Mouse (Mus musculus): ENCODE results near the gene Myh9.
A peak's percentile ranks its signal among the peaks of the same experiment; 100 is the strongest.

The Myh9 gene

GRCm38 (mm10) chr15:77810416-77811098 lies 31.4 kb downstream of the Myh9 start:
- DNase-seq (ENCODE audit: low spot score in 2 of 2) = no peak

- no peak for DNase-seq (ENCODE audit: low spot score in 2 of 2)
These were observed 32.5 kb downstream of the Myh9 start for GRCm38 (mm10) chr15:77809434-77809833.

- peak; percentile 37 to 39 for DNase-seq (ENCODE audit: low spot score in 2 of 2)
These were observed 34.8 kb downstream of the Myh9 start for GRCm38 (mm10) chr15:77807264-77807585.

DNA sequence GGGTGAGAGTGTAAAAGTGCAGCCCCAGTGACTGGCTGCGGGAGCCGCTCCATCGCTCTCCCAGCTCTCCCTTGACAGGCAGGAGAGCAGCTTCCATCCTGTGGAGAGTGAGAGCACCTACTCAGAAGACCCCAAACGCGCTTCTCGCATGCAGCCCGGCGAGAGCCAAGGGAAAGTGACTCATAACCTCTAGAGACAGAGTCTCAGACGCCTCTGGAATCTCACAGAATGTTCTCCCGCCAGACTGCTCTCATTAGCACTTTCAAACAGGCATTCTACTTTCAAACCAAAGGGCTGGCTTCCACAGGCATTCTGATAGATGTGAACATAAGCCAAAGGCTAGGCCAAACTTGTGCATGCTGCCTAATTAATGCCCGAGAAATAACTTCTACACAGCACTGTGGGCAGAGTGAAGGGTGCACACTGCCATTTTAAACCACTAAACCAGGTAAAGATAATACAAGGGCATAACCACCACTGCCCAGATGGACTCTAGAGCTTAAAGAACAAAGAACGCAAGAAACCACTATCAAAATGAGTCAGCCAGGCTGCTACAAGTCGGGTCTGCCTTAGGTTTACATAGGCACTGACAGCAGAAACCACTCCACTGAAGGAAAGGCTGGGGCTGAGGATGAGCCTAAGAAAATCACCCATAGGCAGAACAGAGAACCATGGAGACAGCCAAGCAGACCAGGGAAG lies 35.3 kb downstream of the Myh9 start:
- no peak for DNase-seq (ENCODE audit: low spot score in 2 of 2)

DNA sequence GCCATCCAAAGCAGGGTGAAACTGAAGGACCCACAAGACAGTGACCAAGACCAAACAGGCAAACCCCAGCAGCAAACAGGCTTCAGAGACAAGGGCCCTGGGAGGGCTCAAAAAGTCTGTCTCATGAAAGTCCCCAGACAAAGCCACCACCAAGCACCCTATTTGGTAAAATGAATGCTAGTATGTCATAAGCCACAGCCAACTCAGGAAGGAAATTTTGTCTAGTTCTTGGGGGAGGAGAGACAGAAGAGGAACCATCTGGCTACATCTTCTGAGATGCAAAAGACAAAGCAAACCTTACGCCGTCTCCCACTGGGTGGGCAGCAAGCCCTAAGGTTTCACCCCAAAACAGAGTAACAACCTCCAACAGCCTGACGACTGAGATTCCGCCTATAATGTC lies 36.3 kb downstream of the Myh9 start:
- peak; percentile 41 to 42 for DNase-seq (ENCODE audit: low spot score in 2 of 2)

DNA sequence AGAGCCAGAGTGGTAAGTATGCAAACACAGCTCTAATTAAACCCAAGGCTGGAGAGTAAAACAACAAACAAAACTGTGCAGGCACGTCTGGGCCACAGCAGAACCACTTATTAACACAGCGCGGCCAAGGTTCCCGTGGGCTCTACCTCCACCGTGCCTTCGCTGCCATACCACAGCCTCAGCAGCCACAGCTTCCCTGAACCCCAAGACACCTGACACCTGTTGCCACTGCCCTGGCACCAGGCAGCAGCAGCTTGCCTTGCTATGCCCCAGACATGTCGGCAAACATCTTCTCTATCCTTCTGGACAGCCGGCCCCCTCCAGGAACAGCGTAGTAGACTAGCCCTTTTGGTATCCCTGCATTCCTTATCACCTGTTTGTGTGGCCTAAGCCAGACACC lies 37.0 kb downstream of the Myh9 start:
- DNase-seq (ENCODE audit: low spot score in 2 of 2) = peak; percentile 33 to 42

GRCm38 (mm10) chr15:77804460-77804859 lies 37.5 kb downstream of the Myh9 start:
- no peak for DNase-seq (ENCODE audit: low spot score in 2 of 2)

- no peak for DNase-seq (ENCODE audit: low spot score in 2 of 2)
These were observed 38.2 kb downstream of the Myh9 start for GRCm38 (mm10) chr15:77803747-77804146.

DNA sequence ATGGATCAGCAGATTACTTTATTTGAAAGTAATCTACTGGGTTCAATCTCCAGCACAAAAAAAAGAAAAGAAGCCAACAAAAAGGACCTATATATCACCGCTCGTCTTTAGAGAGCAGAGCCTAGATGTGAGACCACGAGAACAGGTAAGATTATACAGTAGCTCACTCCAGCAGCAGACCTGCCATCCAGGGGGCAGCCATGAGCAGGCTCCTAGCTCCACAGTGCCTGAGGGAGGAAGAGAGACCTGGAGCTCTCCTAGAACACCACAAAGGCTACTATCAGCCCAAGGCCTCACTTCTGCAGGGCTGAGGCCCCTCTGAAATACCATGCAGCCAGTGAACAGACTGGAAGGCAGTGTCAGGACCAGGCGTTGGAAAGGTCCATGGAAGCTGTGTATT lies 39.0 kb downstream of the Myh9 start:
- peak in 1 of 2 experiments; percentile 40 for DNase-seq (ENCODE audit: low spot score in 2 of 2)

GRCm38 (mm10) chr15:77801188-77801587 lies 40.8 kb downstream of the Myh9 start:
- no peak for DNase-seq (ENCODE audit: low spot score in 2 of 2)

- DNase-seq (ENCODE audit: low spot score in 2 of 2) = peak; percentile 75 to 78
These were observed 41.5 kb downstream of the Myh9 start for GRCm38 (mm10) chr15:77800511-77800910.

- DNase-seq (ENCODE audit: low spot score in 2 of 2) = peak in 1 of 2 experiments; percentile 26
These were observed 42.2 kb downstream of the Myh9 start for GRCm38 (mm10) chr15:77799491-77800474.

DNA sequence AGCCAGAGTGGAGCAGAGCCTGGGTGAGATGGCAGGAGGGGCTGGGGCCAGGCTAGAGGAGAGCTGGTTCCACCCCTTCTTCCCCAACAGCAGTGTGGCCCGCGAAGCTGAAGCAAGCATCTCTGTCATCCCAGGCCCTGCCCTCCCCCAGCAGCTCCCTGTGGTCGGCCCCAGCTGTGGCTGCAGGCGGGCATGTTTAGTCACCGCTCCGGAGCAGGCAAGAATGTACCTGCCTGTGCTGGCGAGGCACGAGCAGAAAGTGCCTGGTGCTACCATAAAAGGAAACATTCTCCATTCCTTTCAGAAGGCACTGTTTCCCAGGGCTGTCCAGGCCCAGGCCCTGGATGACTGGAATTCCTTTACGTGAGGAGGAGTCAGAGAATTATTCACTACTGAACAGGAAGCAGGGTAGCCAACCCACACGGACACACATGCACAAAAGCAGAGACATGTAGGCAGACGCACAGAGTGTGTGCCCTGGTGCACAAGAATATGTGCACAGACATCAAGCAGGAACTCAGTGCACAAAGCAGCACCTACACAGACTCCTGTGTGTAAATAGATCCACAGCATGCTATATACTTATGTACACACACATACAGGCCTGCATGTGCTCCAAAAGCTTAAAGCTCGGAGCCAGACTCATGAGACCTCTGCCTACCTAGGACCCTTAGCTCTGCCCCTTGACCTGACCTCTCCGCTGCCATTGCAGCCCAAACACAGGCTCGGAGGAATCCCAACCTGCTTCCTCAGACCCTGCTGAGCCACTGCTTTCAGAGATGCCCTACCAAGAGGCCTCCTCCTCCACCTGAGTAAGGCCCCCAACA lies 43.1 kb downstream of the Myh9 start:
- peak; percentile 73 to 75 for DNase-seq (ENCODE audit: low spot score in 2 of 2)

DNA sequence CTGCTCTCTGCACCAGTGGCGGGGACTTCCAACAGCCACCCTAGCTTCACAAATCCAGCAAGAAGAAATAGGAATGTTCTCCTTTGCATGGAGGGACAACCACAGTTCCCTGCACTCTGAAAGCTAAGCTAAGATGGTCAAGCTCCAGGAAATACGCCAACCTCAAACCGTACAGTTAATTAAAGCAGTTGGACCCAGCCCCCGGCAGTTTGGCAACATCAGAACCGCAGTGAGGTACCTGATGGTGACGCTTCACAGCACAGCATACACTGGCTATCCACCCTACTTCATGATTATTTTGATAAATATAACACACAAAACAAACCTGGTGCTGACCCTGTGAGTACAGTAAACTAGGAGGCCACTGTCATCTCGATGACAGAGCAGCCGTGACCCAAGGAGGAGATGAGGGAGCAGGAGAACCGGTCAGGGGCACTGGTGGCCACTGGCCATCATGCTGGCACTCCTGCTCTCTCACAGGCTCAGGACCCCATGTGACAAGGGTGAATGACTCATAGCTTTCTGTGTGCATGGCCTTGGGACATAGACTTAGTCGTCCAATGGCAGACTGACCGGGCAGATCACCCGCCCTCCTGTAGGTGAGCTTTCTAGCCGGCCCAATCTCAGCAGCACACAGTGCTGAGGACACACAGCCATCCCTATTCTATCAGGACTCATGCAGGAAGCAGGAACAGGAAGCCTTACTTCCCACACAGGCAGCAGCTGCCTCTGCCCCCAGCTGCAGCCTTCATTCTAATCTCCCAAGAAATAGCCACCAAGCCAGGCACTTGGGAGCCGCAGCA lies 44.2 kb downstream of the Myh9 start:
- DNase-seq (ENCODE audit: low spot score in 2 of 2) = no peak

DNA sequence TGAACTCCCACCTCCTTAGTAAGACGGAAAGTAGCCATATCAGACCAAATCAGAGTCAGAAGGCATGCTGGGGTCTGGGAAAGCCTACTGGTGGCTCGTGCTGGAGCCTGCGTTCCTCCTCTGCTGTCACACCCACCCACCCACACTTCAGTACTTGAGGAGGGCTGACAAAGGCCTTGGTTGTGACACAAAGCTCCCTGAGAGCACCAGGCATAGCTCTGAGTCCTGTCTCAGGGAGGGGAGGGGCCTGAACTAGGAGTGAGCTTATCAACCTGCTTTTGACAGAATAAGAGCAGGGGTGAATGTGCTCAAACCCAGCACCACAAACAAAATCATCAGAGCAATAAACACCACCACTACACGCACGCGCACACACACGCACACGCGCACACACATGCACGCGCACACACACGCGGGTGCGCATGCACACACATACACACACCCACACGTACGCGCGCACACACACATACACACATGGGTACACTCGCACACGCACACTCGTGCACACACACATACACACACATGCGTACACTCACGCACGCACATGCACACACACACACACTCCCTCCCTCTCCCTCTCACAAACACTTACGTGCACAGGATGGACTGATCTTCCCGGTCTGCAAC lies 45.5 kb downstream of the Myh9 start:
- DNase-seq (ENCODE audit: low spot score in 2 of 2) = no peak

- DNase-seq (ENCODE audit: low spot score in 2 of 2) = no peak
These were observed 47.0 kb downstream of the Myh9 start for GRCm38 (mm10) chr15:77794908-77795356.

DNA sequence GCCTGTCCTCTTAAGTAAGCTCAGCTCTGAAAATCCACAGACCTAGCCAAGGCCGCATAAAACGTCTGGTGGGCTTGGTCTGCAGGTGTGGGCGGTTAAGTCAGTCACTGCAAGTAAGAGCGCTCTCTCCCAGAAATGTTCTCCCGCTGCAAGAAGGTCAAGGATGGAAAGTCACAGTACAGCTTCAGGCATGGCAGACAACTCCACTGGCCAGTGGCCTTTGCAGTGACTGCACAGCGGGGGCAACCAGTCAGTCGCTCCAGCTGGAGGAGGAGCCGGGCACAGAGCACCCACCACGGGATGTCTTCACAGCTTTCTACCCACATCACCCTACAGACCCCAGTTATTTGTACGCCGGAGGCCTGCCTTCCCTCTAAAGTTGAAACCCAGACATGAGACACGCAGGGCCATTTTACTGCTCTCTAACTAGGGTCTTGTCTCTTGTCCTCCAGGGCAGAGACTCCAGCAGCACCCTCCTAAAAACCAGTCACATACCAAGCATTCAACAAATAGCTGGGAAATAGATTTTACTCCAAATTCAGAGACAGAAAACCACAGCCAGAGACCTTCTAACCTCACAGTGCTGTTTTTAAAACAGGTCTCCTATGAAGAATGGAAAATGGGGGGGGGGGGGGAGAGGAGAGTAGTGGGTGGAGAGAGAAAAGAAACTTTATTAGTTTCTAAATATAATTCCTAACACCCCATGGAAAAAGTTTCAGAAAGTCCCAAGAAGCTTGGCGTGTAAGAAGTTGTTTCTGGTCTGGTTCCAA lies 47.7 kb downstream of the Myh9 start:
- no peak for DNase-seq (ENCODE audit: low spot score in 2 of 2)

DNA sequence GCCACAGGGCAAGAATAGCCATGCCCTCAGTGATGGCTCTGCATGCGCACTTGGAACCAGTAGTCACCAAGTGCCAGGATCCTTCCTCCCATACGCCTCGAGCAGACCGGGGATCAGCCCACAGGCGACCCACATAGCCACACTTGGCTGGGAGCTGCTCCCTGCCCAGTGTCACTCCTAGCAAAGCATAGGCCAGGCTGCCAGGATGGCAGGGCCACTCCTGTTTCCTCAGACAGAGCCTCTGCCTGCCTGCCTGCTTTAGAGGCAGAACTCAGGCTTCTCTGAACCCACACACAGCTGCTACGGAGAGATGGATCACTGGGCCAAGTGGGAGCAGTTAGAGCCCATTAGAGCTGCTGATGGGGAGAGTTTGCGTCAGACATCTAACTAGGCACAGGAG lies 48.4 kb downstream of the Myh9 start:
- DNase-seq (ENCODE audit: low spot score in 2 of 2) = no peak

DNA sequence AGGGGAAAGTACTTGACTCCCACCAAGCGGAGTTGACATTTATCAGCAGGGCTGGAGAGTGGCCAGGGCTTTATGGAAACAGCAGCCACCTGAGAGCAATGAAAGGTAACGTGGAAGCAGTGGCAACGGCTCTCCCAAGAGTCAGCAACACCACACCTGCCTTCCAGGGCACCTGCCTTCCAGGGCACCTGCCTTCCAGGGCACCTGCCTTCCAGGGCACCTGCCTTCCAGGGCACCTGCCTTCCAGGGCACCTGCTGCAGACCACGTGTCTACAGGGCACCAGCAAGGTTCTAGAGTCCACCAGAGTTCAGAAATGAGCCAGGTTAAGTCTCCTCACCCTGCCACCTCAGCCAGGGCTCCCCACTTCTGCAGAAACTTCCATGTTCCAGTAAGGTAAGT lies 48.9 kb downstream of the Myh9 start:
- DNase-seq (ENCODE audit: low spot score in 2 of 2) = no peak
